ENCODE assay signal across 8 mouse cellular contexts in the genomic region with DNA sequence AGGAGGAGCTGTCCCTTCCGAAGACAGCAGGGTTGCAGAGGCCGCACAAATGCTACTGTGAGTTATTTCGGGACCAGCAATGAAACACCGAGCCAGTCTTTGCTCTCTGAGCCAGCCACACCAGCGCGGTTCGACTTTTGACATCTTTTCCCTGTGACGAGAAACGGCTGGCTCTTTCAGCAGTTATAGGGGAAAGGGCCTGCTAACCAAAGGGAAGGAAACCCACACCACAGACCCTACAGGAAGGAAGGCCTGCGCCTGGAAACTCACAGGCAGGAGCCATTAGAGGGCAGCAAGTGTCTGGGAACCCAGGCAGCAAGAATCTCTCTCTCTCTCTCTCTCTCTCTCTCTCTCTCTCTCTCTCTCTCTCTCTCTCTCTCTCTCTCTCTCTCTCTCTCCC.
DNase-seq lines count a peak whose midpoint lies in the region; ATAC-seq and TF ChIP-seq lines count a peak whose summit lies in the region.

No protein-coding gene starts in this region.

- no peak overlapping the region for H3K4me3 ChIP-seq in limb, embryonic 14.5 days (replicated peaks; ENCODE audit: low read length)
- H3K4me3 ChIP-seq in midbrain, embryonic 14.5 days (replicated peaks; ENCODE audit: low read depth, low read length), result no peak overlapping the region

- peaks cover 20% of the 10 kb centered on the region for H3K4me1 ChIP-seq in limb, embryonic 14.5 days (ENCODE audit: control insufficient read depth, insufficient read depth, low read length)
- peaks cover 11% of the 10 kb centered on the region for H3K4me1 ChIP-seq in midbrain, embryonic 14.5 days (ENCODE audit: control insufficient read depth, insufficient read depth, low read length)

- intact Hi-C loops in gastrocnemius, postnatal 14 days (cut with DNase I; ENCODE audit: low total_unique reads), result no loop called here

- no peaks in the 10 kb centered on the region for H3K9me3 ChIP-seq in limb, embryonic 14.5 days (ENCODE audit: control insufficient read depth, low read length)
- H3K9me3 ChIP-seq in midbrain, embryonic 14.5 days (ENCODE audit: control insufficient read depth, low read length), result no peaks in the 10 kb centered on the region

- peak overlapping the region; percentile 79 for H3K27ac ChIP-seq in limb, embryonic 14.5 days (replicated peaks; ENCODE audit: low read depth, low read length)
- no peak overlapping the region for H3K27ac ChIP-seq in midbrain, embryonic 14.5 days (replicated peaks; ENCODE audit: low read depth, low read length)

- TF ChIP-seq POLR2A in limb, embryonic 14.5 days (IDR thresholded peaks at IDR 0.05; ENCODE audit: borderline replicate concordance, extremely low read depth, insufficient read depth, insufficient read length), result no peak

- H3K4me2 ChIP-seq in limb, embryonic 14.5 days (replicated peaks; ENCODE audit: low read depth, low read length, severe bottlenecking), result peak overlapping the region; percentile 42; the same call in 1 of the 2 replicates
- peak overlapping the region; percentile 51 for H3K4me2 ChIP-seq in midbrain, embryonic 14.5 days (ENCODE audit: low read length)

- 13% methylated on average over 10 of the region's 10 CpGs for WGBS in limb, embryonic 14.5 days
- WGBS in midbrain, embryonic 14.5 days, result 21% methylated on average over 10 of the region's 10 CpGs

- 0 out of 2 replicates have a peak overlapping the region, but pooled peaks have one; percentile 36 for H3K9ac ChIP-seq in limb, embryonic 14.5 days (ENCODE audit: low read depth, low read length, severe bottlenecking)
- no peak overlapping the region for H3K9ac ChIP-seq in midbrain, embryonic 14.5 days (replicated peaks; ENCODE audit: low read length)

- no peak for DNase-seq in frontal cortex, postnatal 25 days (ENCODE audit: low spot score in 2 of 2)
- peak; percentile 62 to 72 for DNase-seq in cerebellum, postnatal 10 days
- DNase-seq in gastrocnemius, postnatal 14 days, result peak; percentile 66
- DNase-seq in induced T-regulatory cell, adult 2 months (ENCODE audit: low read depth), result peak; percentile 20
- peak; percentile 85 for DNase-seq in limb, embryonic 14.5 days (ENCODE audit: low spot score)
- peak; percentile 82 for DNase-seq in midbrain, embryonic 14.5 days
- peak; percentile 42 to 57 for DNase-seq in thymus, adult 18-20 months

- no peaks in the 10 kb centered on the region for H3K36me3 ChIP-seq in limb, embryonic 14.5 days (ENCODE audit: control insufficient read depth, insufficient read depth, low read length)
- H3K36me3 ChIP-seq in midbrain, embryonic 14.5 days (ENCODE audit: control insufficient read depth, insufficient read depth, low read length), result no peaks in the 10 kb centered on the region

- no peaks in the 10 kb centered on the region for H3K27me3 ChIP-seq in limb, embryonic 14.5 days (ENCODE audit: control insufficient read depth, insufficient read depth, low read length)
- no peaks in the 10 kb centered on the region for H3K27me3 ChIP-seq in midbrain, embryonic 14.5 days (ENCODE audit: control insufficient read depth, insufficient read depth, low read length)

- 0 out of 2 replicates have a peak, but pooled peaks have one; percentile 41 for ATAC-seq in frontal cortex, adult (ENCODE audit: low TSS enrichment)
- peak; percentile 77 for ATAC-seq in limb, embryonic 14.5 days (ENCODE audit: low FRiP score, low read depth)
- ATAC-seq in midbrain, embryonic 14.5 days (ENCODE audit: low FRiP score, low TSS enrichment), result peak; percentile 62; the same call in 1 of the 2 replicates

Comparison
In these comparisons a context has a peak if more than half of its experiments do, and no peak if none do; other contexts are left out.
1. DNase-seq: peak in cerebellum, postnatal 10 days (2 of 2), gastrocnemius, postnatal 14 days (single experiment), induced T-regulatory cell, adult 2 months (single experiment), limb, embryonic 14.5 days (single experiment), midbrain, embryonic 14.5 days (single experiment) and thymus, adult 18-20 months (2 of 2); none in frontal cortex, postnatal 25 days (0 of 2).
2. Peak in every context shown above with its lines, with median percentiles within 50 percentile points of each other: ATAC-seq.